Mouse (Mus musculus) erythroblast, embryonic 14.5 days (primary cell): ENCODE measurements around the gene Clec18a.

ENCODE experiments used
- GATA1 ChIP-seq: IDR thresholded peaks from 2 replicates; pipeline ENCODE4 v1.6.1; 2012; ENCODE audit warnings: low read length, inconsistent platforms, mixed read lengths
- TAL1 ChIP-seq: IDR thresholded peaks from 3 replicates; pipeline ENCODE4 v1.6.1; 2012; ENCODE audit warnings: low read length, inconsistent platforms, mixed read lengths

DNA sequence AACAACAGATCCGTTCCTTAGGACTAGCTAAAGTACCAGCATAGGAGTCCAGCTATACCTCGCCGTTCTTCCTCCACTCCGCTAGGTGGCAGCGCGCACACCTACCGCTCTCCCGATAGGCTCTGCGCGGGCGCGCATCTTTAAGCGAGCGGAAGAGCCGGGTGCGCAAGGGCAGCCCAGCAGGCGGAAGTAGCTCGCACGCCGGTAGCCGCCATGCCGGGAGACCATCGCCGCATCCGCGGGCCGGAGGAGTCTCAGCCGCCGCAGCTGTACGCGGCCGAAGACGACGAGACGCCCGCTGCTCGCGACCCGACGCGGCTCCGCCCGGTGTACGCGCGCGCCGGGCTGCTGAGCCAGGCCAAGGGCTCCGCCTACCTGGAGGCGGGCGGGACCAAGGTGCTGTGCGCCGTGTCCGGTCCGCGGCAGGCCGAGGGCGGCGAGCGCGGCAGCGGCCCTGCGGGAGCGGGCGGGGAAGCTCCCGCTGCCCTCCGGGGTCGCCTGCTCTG lies 36.0 kb downstream of the Clec18a start, which contains the start of gene Exosc6:
- TF ChIP-seq GATA1: no peak
- no peak for TF ChIP-seq TAL1
